Mouse (Mus musculus) spleen, postnatal 36 days (tissue): ENCODE measurements around the gene Mettl27.
"Not testable (repeated sequence)": the region's sequence is repeated elsewhere in the genome, so short reads cannot be mapped to it uniquely, and the experiment has no call there.

Experiments
- DNase-seq, 2 experiments: peaks; one replicate each; pipeline ENCODE4 v3.0.0; 2022; ENCODE audit warnings: low spot score in 2 of 2, mixed read lengths in 1 of 2

Gene Mettl27

DNA sequence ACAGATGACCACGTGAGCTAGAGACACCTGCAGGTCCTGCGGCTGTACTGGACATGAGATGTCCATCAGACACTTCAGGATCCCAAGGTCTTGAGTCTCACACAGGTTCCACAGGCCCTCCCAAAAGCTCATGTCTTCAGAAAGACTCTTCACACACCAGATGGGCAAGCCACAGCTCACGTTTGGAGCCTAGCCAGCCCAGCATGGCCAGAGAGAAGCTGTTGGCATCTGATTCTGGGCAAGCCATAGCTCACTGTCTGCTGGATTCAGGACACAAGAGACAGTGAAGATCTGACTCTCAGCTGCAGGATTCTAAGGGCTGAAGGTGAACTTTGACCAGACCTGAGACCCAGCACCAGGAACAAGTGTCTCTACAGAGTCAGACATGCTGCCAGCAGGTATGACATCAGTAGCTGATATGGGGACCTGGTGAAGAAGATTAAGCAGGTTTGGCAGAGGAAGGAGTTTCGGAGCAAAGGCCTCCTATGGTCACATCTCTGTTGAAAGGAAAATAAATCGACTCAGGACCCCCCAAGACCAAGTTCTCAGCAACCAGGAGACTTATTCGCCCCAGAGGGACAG lies 12.0 kb upstream of the Mettl27 start:
- peak in 1 of 2 experiments; percentile 53 for DNase-seq

DNA sequence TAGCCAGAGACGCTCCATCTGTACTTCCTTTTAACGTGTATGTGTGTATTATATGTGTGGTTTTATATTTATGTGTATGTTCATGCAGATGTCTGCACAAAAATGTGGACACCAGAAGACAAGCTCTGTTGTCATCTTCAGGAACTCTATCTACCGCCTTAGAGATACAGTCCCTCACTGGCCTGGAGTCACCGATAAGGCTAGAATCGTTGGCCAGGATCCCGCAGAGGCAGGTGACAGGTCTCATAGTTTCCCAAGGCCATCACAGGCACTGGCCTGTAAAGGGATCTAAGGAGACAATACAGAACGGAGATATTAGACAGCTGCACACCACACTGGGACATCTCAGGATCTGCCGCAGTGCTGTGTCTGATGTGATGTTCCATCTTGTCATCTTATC lies 11.1 kb upstream of the Mettl27 start:
- DNase-seq: peak; percentile 48 to 74

DNA sequence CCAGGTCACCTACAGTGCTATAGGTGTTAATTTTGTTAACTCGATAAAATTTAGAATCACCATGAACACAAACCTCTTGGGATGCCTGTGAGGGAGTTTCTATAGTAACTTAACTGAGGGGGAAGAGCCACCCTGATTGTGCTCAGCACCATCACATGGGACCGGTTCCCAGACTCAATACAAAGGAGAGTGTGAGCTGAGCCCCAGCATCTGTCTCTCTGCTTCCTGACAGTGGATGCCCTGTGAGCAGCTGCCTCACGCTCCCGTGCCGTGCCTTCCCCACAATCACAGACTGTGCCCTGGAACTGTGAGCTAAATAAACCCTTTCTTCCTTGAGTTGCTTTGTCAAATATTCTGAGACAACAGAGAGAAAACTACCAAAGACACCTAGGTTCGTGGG lies 9.0 kb upstream of the Mettl27 start:
- no peak for DNase-seq

DNA sequence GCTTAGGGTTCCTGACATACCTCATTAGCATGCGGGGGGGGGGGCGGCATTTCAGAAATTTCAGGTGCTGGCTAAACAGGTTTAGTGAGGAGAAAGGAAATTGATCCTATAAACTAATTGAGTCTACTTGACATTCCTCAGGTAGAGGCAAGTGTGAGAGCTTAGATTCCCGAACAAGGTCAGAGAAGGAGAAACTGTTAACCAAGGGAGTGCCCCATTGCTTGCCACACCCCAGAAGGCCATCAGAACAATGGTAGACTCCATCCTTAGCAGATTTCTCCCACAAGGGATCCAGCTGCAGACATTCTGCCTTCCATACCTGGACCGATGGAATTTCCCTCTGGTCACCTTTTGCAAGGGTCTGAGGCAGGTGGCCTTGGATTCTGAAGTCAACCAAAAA lies 5.4 kb upstream of the Mettl27 start:
- DNase-seq: no peak

DNA sequence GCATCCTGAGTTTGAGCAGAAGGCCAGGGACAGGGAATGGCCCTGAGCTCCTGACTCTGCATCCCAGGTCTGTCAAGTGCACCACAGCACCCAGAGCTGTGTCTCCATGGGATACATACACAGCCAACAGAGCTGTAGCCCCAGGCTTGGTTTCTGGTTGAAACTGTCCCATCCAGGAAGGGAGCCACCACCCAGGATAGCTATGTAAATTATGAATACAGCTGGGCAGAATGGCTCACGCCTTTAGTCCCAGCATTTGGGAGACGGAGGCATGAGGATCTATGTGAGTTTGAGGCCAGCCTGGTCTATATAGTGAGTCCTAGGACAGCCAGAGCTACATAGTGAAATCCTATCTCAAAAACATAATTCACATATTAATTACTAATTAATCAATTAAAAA lies 2.2 kb upstream of the Mettl27 start:
- no peak for DNase-seq

DNA sequence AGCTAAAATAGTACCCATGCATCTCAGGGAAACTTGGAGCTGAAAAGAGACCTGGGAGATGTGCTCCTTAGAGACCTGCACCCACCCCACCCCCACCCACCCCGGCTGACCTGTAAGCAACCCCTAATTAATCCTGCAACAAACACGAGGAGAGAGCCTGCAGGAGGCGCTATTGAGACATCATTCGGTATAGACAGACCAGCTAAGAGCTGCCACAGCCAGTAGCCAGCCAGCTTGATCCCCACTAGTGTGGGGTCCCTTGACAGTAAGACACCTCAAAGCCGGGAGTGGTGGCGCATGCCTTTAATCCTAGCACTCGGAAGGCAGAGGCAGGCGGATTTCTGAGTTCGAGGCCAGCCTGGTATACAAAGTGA lies 722 bp downstream of the Mettl27 start:
- DNase-seq: peak; percentile 53 to 76

DNA sequence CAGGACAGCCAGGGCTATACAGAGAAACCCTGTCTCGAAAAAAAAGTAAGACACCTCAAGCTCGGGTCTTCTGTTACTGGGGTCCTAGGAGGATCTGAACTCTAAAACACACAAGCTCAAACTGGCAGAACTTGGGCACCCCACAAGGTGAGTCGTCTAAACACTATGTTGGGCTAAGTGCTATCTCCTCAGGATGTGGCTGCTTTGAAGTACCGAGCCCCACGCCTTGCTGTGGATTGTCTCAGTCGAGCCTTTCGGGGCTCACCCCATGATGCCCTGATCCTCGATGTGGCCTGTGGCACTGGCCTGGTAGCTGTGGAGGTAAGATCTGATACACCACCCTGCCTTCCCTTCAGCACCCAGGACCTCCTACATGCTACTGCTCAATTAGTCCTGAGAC lies 1.1 kb downstream of the Mettl27 start:
- DNase-seq: peak; percentile 27 to 47

DNA sequence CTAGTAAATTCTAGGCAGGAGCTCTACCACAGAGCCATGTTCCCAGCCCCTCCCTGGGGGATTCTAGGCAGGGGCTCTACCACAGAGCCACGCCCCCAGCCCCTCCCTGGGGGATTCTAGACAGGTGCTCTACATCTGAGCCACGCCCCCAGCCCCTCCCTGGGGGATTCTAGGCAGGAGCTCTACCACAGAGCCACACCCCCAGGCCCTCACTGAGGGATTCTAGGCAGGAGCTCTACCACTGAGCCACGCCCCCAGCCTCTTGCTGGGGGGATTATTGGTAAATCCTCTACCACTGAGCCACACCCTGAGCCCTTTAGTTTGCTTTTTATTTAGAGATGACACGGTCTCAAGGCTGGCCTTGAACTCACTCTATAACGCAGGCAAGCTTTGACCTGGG lies 1.5 kb downstream of the Mettl27 start:
- not testable (repeated sequence) for DNase-seq

DNA sequence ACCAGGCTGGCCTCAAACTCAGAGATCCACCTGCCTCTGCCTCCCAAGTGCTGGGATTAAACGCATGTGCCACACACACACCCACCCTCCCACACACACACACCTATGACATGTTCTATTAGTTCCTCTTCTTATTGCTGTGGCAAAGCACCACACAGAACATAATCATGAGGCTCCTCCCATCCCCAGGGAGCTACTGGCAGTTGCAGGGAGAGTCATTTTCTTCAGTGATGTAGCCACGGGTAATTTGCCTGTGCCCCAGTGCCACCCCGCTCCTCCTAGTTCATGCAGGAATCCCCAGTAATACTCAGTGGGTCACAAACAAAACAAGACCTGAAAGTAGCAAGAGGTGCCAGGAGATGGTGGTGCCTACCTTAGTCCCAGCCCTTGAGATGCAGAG lies 2.5 kb downstream of the Mettl27 start:
- DNase-seq: peak; percentile 45 to 47

DNA sequence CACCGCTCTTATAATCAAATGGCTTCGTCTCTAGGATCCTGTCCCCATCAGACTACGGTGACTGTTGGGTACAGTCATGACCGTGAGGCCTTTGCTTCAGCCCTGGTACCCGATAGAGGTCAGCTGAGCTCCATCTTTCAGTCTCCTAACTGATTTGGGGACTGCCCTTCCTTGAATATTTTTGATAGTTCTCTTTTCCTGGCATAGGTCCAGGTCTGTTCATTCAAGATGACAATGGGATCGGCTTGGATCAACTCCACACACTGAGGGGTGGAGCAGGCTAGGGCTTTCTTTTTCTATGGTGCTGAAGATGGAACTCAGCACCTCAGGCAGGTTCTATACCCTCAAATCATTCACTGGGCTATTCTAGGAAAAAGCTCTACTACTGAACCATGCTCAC lies 3.9 kb downstream of the Mettl27 start:
- DNase-seq: no peak

DNA sequence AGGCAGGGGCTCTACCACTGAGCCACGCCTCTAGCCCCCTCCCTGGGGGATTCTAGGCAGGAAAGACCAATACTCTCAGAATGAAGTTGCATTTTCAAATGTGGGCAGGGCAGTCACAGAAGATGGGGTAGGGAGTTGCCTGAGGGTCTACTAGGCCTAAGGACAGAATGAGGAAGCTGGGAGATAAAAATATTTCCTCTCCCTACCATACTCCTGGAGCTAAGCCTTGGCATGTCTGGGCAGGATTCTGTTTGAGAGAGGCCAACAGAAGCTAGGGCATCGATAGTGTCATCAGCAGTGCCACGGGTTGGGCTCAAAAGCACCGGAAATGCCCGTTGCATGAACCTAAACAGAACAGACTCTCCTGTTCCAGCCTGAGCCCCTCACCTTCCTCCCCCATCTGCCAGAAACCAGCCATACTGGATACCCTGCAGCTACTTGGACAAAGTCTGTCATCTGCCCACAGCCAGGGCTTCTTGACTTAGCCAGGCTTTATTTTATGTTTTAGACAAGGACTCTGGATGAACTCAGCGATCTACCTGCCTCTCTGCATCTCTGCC lies 4.5 kb downstream of the Mettl27 start:
- no peak for DNase-seq

DNA sequence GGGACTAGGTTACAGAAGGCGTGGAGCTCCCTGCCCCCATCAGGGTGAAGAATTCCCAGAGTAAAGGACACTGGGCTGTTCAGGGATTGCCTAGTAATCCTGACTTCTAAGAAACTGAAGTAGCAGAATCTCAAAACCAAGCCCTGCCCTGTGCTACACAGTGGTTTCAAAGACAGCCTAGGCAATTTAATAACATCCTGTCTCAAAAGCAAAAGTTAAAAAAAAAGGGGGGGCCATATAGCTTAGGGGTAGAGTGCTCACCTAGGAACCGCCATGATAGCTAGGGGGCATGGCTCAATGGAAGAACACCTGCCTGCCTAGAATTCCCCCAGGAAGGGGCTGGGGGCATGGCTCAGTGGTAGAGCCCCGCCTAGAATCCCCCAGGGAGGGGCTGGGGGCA lies 6.9 kb downstream of the Mettl27 start:
- DNase-seq: no peak

DNA sequence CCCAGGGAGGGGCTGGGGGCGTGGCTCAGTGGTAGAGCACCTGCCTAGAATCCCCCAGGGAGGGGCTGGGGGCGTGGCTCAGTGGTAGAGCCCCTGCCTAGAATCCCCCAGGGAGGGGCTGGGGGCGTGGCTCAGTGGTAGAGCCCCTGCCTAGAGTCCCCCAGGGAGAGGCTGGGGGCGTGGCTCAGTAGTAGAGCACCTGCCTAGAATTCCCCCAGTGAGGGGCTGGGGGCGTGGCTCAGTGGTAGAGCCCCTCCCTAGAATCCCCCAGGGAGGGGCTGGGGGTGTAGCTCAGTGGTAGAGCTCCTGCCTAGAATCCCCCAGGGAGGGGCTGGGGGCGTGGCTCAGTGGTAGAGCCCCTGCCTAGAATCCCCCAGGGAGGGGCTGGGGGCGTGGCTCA lies 7.4 kb downstream of the Mettl27 start:
- DNase-seq: not testable (repeated sequence)

DNA sequence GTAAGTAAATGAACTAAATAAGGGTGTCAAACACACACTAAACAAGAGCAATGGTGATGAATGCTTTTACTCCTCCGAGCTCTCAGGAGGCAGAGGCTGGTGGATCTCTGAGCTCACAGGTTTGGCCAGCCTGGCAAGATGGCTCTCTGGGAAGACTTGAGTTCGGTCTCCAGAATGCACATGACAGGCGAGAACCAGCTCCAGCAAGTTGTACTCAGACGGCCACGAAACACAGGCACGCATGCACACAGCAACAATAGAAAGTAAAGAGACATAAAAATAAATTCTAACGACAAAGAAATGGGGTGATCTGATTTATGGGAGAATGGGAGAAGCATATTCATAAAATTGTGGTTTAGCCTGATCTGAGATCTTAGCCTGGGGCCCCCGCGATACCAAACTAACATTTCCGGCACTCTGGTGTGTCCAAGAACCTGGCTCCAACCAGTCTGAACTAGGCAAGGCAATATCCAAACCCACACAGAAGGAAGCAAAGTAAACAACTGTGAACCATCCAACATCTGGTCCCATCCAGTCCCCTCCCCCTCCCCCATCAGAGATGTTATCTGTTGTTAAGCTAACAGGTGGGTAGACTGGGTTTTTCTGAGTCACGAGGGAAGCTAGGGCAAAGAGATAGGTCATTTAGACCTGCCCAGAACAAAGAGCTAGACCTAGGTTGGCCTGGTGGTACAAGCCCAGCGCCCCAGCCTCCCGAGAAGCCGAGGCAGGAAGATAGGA lies 9.5 kb downstream of the Mettl27 start:
- no peak for DNase-seq

DNA sequence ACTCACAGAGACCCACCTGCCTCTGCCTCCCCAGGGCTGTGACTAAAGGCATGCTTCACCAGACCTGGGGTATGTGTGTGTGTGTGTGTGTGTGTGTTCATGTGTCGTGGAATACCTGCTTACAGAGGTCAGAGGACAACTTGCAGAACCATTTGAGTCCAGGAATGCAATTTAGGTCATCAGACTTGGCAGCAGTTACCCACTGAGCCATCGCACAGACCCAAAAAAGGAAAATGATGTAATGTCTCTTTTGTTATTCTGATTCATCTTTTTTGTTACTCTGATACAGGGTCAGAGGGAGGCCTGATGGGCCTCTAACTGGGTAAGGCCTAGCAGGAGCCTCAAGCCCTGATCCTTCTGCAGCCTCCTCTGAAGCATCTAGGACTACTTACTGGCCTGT lies 10.6 kb downstream of the Mettl27 start:
- DNase-seq: no peak

DNA sequence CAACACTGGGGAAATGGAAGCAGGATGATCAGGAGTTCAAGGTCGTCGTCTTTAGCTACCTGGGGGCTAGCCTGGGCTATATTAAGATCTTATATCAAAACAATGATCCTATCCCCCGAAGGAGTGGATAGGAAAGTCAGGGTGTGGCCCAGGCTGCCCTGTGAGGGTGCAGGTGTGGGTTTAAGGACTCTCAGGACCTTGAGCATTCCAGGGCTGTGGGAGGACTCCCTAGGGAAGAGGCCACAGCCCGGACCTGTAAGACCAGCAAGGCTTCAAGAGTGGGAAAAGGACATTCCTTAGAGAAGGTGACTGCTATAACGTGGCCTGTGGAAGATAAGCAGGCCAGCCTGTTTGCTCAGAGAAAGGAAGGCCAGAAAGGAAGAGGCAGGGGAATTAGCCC lies 12.0 kb downstream of the Mettl27 start:
- DNase-seq: no peak

DNA sequence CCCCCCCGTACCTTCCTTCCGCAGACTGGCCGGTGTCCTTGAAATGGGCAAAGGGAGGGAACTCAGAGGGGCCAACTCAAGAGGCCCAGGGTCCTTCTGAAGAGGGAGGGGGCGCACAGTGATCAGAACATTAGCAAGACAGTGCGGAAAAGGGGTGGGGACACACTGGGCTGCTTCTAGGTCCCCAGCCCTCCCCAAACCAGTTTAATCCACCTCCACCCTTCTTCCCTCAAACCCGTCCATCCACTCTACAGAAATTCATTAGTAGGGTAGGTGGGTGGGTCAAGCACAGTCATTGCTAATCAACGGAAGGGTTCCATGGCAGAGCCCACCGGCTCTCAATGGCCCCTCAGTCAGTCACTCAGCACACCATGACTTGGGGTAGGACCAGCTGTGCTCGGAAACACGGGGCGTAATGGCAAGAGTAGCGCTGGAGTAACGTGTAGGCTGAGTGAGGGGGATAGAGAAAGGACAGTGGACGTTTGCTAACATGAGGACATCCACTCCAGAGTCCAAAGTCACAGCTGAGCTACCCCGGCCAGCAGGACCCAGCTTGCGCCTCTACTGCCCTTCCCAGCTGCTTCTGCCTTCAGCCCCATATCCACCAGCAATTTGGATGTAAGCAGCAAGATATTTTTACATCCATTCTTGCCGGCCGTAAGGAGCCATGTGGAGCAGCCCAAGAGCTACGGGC lies 13.2 kb downstream of the Mettl27 start:
- no peak for DNase-seq

DNA sequence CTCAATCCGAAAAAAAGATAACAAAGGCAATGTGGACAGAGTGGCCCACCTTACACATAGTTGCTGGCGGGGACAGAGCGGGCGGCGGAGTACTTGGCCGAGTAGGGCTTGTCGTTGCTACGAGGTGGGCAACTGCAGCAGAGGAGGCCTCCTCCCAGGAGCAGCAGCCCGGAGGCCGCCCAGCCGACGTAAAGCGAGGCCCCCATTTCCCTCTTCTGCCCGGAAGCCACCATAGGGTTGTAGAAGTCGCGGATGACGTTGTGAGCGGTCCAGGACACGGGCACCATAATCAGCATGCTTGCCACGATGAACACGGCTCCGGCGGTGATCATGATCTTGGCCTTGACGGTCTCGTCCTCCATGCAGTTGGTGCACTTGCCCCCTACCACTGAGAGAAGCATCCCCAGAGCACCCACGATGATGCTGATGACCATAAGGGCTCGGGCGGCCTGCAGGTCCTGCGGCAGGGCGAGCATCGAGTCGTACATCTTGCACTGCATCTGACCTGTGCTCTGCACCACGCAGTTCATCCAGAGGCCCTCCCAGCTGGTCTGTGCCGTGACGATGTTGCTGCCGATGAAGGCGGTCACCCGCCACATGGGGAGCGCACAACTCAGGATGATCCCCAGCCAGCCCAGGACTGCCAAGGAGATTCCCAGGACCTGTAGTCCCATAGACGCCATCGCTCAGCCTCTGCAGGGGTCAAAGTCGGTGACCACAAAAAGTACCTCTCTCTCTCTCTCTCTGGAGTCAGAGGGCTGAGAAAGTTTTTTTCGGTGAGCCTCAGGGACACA lies 14.1 kb downstream of the Mettl27 start:
- no peak for DNase-seq

DNA sequence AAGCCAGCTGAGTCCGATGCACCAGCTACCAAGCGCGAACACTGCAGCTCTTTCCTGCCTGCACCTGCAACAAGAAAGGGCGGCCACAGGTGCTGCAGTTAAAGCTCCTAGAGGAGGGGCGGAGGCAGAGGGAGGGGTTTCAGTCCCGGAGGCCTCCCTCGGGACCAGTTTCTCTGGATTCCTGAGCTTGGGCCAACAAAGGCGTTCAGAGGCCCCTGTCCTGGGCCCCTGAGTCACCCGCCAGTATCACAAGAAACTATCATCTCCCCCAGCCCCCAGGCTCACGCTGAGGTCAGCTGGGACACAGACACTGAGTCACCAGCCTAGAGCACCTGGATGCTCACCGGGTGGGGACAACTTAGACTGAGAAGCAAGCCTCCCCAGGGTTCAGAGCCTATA lies 14.7 kb downstream of the Mettl27 start, which contains the start of gene Cldn4:
TSS of gene Cldn4 (minus strand) at position 78 of the 399 bp plus-strand sequence.
- no peak for DNase-seq

DNA sequence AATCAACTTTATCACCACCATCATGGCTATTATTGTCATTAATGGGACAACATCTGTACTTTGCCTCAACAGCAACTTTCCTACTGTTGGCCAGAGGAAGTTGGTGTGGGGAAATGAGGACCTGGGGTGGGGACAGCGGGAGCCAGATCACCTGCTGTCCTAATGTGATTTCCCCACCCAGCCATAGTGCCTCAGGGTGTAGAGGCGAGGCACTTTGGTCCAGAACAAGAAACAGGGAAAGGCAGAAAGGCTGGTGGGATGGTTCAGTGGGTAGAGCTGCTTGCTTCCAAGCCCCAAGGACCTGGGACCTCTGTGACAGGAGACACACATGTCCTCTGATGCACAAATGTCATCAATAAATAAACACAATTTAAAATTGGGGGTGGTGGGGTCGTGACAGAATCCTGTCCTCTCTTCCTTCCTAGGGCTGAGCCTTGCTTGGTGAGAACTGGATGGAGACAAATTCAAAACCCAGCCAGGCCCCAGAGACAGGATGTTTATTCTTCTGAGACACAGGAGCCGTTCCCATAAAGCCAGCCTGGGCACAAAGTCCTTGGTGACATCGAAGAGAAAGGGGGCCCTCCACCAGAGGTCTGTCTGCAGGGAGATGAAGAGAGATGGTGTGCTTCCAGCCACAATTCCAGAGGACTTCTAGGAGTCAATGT lies 15.4 kb downstream of the Mettl27 start:
- no peak for DNase-seq

DNA sequence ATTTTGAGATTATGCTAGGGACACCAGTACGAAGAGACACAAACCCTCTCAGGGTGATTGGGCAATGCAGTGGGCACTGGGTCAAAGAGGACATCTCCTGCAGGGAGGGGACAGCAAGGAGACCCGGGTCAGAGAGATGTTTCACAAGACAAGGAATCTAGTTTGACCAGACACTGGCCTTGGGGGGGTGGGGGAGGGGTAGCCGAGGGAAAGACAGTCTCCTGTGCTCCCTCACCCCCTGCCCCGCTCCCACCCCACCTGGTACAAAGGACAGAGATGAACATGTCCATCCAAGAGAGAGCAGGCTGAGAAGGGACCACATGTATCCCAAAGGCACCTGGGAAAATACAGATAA lies 15.9 kb downstream of the Mettl27 start:
- DNase-seq: no peak
